Mouse (Mus musculus): Measurements from ENCODE around the gene Rhobtb1. TPM values are rescaled to one million over a fixed set of nuclear protein-coding genes. Genes with fewer than 3 reads are reported as not detected.

Gene Rhobtb1
- polyA plus RNA-seq, 1 experiment from 2014 or later, result 17.4 TPM

GRCm38 (mm10) chr10:69156462-69156861, 5.2 kb downstream of the Rhobtb1 start:
- no peaks in the 10 kb centered on the region for H3K36me3 ChIP-seq (ENCODE audit: control insufficient read depth, insufficient read depth, low read length)
- WGBS, result 70% methylated on average over 6 of the region's 6 CpGs
- H3K9ac ChIP-seq (ENCODE audit: low read depth, low read length), result no peak overlapping the region
- no peaks in the 10 kb centered on the region for H3K27me3 ChIP-seq (replicated peaks; ENCODE audit: control insufficient read depth, insufficient read depth, low read length)
- H3K4me3 ChIP-seq (ENCODE audit: low read depth, low read length), result no peak overlapping the region
- H3K4me2 ChIP-seq, result no peak overlapping the region
- no peaks in the 10 kb centered on the region for H3K4me1 ChIP-seq (replicated peaks; ENCODE audit: control insufficient read depth, insufficient read depth, low read length)
- H3K27ac ChIP-seq (ENCODE audit: low read depth, low read length), result no peak overlapping the region
- DNase-seq (ENCODE audit: low spot score), result no peak
- H3K9me3 ChIP-seq (ENCODE audit: control insufficient read depth, low read length), result no peaks in the 10 kb centered on the region
- ATAC-seq (replicated peaks; ENCODE audit: low FRiP score), result no peak

- Histone ChIP-seq H3K4me3 (ENCODE audit: low read depth, low read length) (no peak overlapping the region), H3K4me1 (replicated peaks; ENCODE audit: control insufficient read depth, insufficient read depth, low read length) (no peaks in the 10 kb centered on the region), H3K27ac (ENCODE audit: low read depth, low read length) (no peak overlapping the region), H3K9me3 (ENCODE audit: control insufficient read depth, low read length) (no peaks in the 10 kb centered on the region), H3K9ac (ENCODE audit: low read depth, low read length) (no peak overlapping the region), H3K27me3 (replicated peaks; ENCODE audit: control insufficient read depth, insufficient read depth, low read length) (no peaks in the 10 kb centered on the region), H3K36me3 (ENCODE audit: control insufficient read depth, insufficient read depth, low read length) (no peaks in the 10 kb centered on the region), H3K4me2 (no peak overlapping the region)
- no peak for DNase-seq (ENCODE audit: low spot score)
- 73% methylated on average over 2 of the region's 2 CpGs for WGBS
- ATAC-seq (replicated peaks; ENCODE audit: low FRiP score), result no peak
Measured at GRCm38 (mm10) chr10:69157471-69157870, 6.2 kb downstream of the Rhobtb1 start.

GRCm38 (mm10) chr10:69160877-69161276, 9.6 kb downstream of the Rhobtb1 start:
- DNase-seq (ENCODE audit: low spot score) (no peak), ATAC-seq (replicated peaks; ENCODE audit: low FRiP score) (no peak)
- H3K4me2 ChIP-seq, result no peak overlapping the region
- 75% methylated on average over 2 of the region's 2 CpGs for WGBS
- H3K4me3 ChIP-seq (ENCODE audit: low read depth, low read length), result no peak overlapping the region
- H3K9me3 ChIP-seq (ENCODE audit: control insufficient read depth, low read length), result no peaks in the 10 kb centered on the region
- H3K27ac ChIP-seq (ENCODE audit: low read depth, low read length), result no peak overlapping the region
- H3K27me3 ChIP-seq (replicated peaks; ENCODE audit: control insufficient read depth, insufficient read depth, low read length), result no peaks in the 10 kb centered on the region
- no peak overlapping the region for H3K9ac ChIP-seq (ENCODE audit: low read depth, low read length)
- H3K36me3 ChIP-seq (ENCODE audit: control insufficient read depth, insufficient read depth, low read length), result no peaks in the 10 kb centered on the region
- H3K4me1 ChIP-seq (replicated peaks; ENCODE audit: control insufficient read depth, insufficient read depth, low read length), result no peaks in the 10 kb centered on the region

GRCm38 (mm10) chr10:69161503-69161902, 10.3 kb downstream of the Rhobtb1 start:
- Histone ChIP-seq H3K4me3 (ENCODE audit: low read depth, low read length) (no peak overlapping the region), H3K36me3 (ENCODE audit: control insufficient read depth, insufficient read depth, low read length) (no peaks in the 10 kb centered on the region), H3K4me1 (replicated peaks; ENCODE audit: control insufficient read depth, insufficient read depth, low read length) (no peaks in the 10 kb centered on the region), H3K27ac (ENCODE audit: low read depth, low read length) (no peak overlapping the region), H3K27me3 (replicated peaks; ENCODE audit: control insufficient read depth, insufficient read depth, low read length) (no peaks in the 10 kb centered on the region), H3K9ac (ENCODE audit: low read depth, low read length) (no peak overlapping the region), H3K9me3 (ENCODE audit: control insufficient read depth, low read length) (no peaks in the 10 kb centered on the region), H3K4me2 (no peak overlapping the region)
- WGBS, result 69% methylated on average over 3 of the region's 3 CpGs
- DNase-seq (ENCODE audit: low spot score), result no peak
- ATAC-seq (replicated peaks; ENCODE audit: low FRiP score), result no peak

GRCm38 (mm10) chr10:69162577-69162976, 11.3 kb downstream of the Rhobtb1 start:
- Histone ChIP-seq H3K9ac (ENCODE audit: low read depth, low read length) (no peak overlapping the region), H3K4me2 (no peak overlapping the region), H3K27me3 (replicated peaks; ENCODE audit: control insufficient read depth, insufficient read depth, low read length) (no peaks in the 10 kb centered on the region), H3K4me1 (replicated peaks; ENCODE audit: control insufficient read depth, insufficient read depth, low read length) (no peaks in the 10 kb centered on the region), H3K9me3 (ENCODE audit: control insufficient read depth, low read length) (no peaks in the 10 kb centered on the region), H3K27ac (ENCODE audit: low read depth, low read length) (no peak overlapping the region), H3K36me3 (ENCODE audit: control insufficient read depth, insufficient read depth, low read length) (no peaks in the 10 kb centered on the region), H3K4me3 (ENCODE audit: low read depth, low read length) (no peak overlapping the region)
- DNase-seq (ENCODE audit: low spot score) (no peak), ATAC-seq (replicated peaks; ENCODE audit: low FRiP score) (no peak)
- 71% methylated on average over 5 of the region's 5 CpGs for WGBS

- H3K9me3 ChIP-seq (ENCODE audit: control insufficient read depth, low read length), result no peaks in the 10 kb centered on the region
- no peak overlapping the region for H3K4me3 ChIP-seq (ENCODE audit: low read depth, low read length)
- no peaks in the 10 kb centered on the region for H3K4me1 ChIP-seq (replicated peaks; ENCODE audit: control insufficient read depth, insufficient read depth, low read length)
- 83% methylated on average over 5 of the region's 5 CpGs for WGBS
- H3K4me2 ChIP-seq, result no peak overlapping the region
- no peak for DNase-seq (ENCODE audit: low spot score)
- H3K36me3 ChIP-seq (ENCODE audit: control insufficient read depth, insufficient read depth, low read length), result no peaks in the 10 kb centered on the region
- H3K27me3 ChIP-seq (replicated peaks; ENCODE audit: control insufficient read depth, insufficient read depth, low read length), result no peaks in the 10 kb centered on the region
- no peak overlapping the region for H3K9ac ChIP-seq (ENCODE audit: low read depth, low read length)
- no peak for ATAC-seq (replicated peaks; ENCODE audit: low FRiP score)
- H3K27ac ChIP-seq (ENCODE audit: low read depth, low read length), result no peak overlapping the region
Measured at GRCm38 (mm10) chr10:69163216-69163615, 12.0 kb downstream of the Rhobtb1 start.

- Histone ChIP-seq H3K27ac (ENCODE audit: low read depth, low read length) (no peak overlapping the region), H3K4me3 (ENCODE audit: low read depth, low read length) (no peak overlapping the region), H3K27me3 (replicated peaks; ENCODE audit: control insufficient read depth, insufficient read depth, low read length) (no peaks in the 10 kb centered on the region), H3K36me3 (ENCODE audit: control insufficient read depth, insufficient read depth, low read length) (no peaks in the 10 kb centered on the region), H3K4me1 (replicated peaks; ENCODE audit: control insufficient read depth, insufficient read depth, low read length) (no peaks in the 10 kb centered on the region), H3K9me3 (ENCODE audit: control insufficient read depth, low read length) (no peaks in the 10 kb centered on the region), H3K9ac (ENCODE audit: low read depth, low read length) (no peak overlapping the region), H3K4me2 (no peak overlapping the region)
- DNase-seq (ENCODE audit: low spot score) (no peak), ATAC-seq (replicated peaks; ENCODE audit: low FRiP score) (no peak)
- 52% methylated on average over 7 of the region's 7 CpGs for WGBS
Measured at GRCm38 (mm10) chr10:69165125-69165524, 13.9 kb downstream of the Rhobtb1 start.

- Histone ChIP-seq H3K9ac (ENCODE audit: low read depth, low read length) (no peak overlapping the region), H3K27ac (ENCODE audit: low read depth, low read length) (no peak overlapping the region), H3K4me2 (no peak overlapping the region), H3K36me3 (ENCODE audit: control insufficient read depth, insufficient read depth, low read length) (no peaks in the 10 kb centered on the region), H3K9me3 (ENCODE audit: control insufficient read depth, low read length) (no peaks in the 10 kb centered on the region), H3K27me3 (replicated peaks; ENCODE audit: control insufficient read depth, insufficient read depth, low read length) (no peaks in the 10 kb centered on the region), H3K4me1 (replicated peaks; ENCODE audit: control insufficient read depth, insufficient read depth, low read length) (no peaks in the 10 kb centered on the region), H3K4me3 (ENCODE audit: low read depth, low read length) (no peak overlapping the region)
- WGBS, result 72% methylated on average over 3 of the region's 3 CpGs
- DNase-seq (ENCODE audit: low spot score) (no peak), ATAC-seq (replicated peaks; ENCODE audit: low FRiP score) (no peak)
Measured at GRCm38 (mm10) chr10:69165847-69166246, 14.6 kb downstream of the Rhobtb1 start.

- DNase-seq (ENCODE audit: low spot score) (no peak), ATAC-seq (replicated peaks; ENCODE audit: low FRiP score) (no peak)
- Histone ChIP-seq H3K27me3 (replicated peaks; ENCODE audit: control insufficient read depth, insufficient read depth, low read length) (no peaks in the 10 kb centered on the region), H3K4me1 (replicated peaks; ENCODE audit: control insufficient read depth, insufficient read depth, low read length) (no peaks in the 10 kb centered on the region), H3K36me3 (ENCODE audit: control insufficient read depth, insufficient read depth, low read length) (no peaks in the 10 kb centered on the region), H3K27ac (ENCODE audit: low read depth, low read length) (no peak overlapping the region), H3K9ac (ENCODE audit: low read depth, low read length) (no peak overlapping the region), H3K4me3 (ENCODE audit: low read depth, low read length) (no peak overlapping the region), H3K9me3 (ENCODE audit: control insufficient read depth, low read length) (no peaks in the 10 kb centered on the region), H3K4me2 (no peak overlapping the region)
- WGBS, result 75% methylated on average over 12 of the region's 12 CpGs
Measured at GRCm38 (mm10) chr10:69166514-69166913, 15.3 kb downstream of the Rhobtb1 start.
